1 mouse cellular context compared by ENCODE assay signal in the genomic region with DNA sequence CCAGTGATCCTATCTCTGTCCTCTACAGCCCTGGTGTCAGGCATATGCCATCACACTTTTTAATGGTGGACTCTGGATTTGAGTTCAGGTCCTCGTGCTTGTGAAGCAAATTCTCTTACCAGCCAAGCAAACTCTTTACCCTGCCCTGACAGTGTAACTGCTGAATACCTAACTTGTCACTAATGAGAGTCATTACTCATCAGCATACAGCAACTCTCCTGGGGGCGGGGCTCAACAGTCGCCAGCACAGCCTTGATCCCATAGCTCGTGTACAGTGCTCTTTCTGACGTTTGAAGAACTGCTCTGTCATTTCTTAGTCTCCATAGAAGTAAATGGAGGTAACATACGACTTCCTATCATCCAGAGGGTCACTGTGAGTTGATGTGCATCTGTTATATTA.
TF ChIP-seq lines count a peak whose summit lies in the region.

No protein-coding gene starts in this region.

TF ChIP-seq in CH12.LX, 34 proteins besides CTCF, POLR2A, EP300 and RAD21:
- TF ChIP-seq NELFE (IDR thresholded peaks at IDR 0.05; ENCODE audit: low read depth, low read length): no peak
- TF ChIP-seq SIN3A (IDR thresholded peaks at IDR 0.05; ENCODE audit: low read length): no peak
- no peak for TF ChIP-seq TBP (conservative IDR thresholded peaks at IDR 0.05; ENCODE audit: low read depth, low read length)
- TF ChIP-seq MXI1 (IDR thresholded peaks at IDR 0.05; ENCODE audit: low read depth, low read length): no peak
- no peak for TF ChIP-seq KAT2A (IDR thresholded peaks at IDR 0.05; ENCODE audit: insufficient replicate concordance, low read length)
- no peak for TF ChIP-seq JUND (conservative IDR thresholded peaks at IDR 0.05; ENCODE audit: low read depth, low read length)
- no peak for TF ChIP-seq USF2 (conservative IDR thresholded peaks at IDR 0.05; ENCODE audit: low read depth, low read length)
- TF ChIP-seq JUN (IDR thresholded peaks at IDR 0.05; ENCODE audit: insufficient read depth, low read depth, low read length): no peak
- no peak for TF ChIP-seq ZNF384 (IDR thresholded peaks at IDR 0.05; ENCODE audit: low read depth, low read length)
- TF ChIP-seq SMC3 (IDR thresholded peaks at IDR 0.05; ENCODE audit: low read depth, low read length): no peak
- no peak for TF ChIP-seq UBTF (IDR thresholded peaks at IDR 0.05; ENCODE audit: low read depth, low read length)
- TF ChIP-seq HCFC1 (IDR thresholded peaks at IDR 0.05; ENCODE audit: low read depth, low read length): no peak
- no peak for TF ChIP-seq USF1 (IDR thresholded peaks at IDR 0.05; ENCODE audit: low read depth, low read length)
- no peak for TF ChIP-seq ZMIZ1 (IDR thresholded peaks at IDR 0.05; ENCODE audit: low read depth, low read length)
